In the genomic region with DNA sequence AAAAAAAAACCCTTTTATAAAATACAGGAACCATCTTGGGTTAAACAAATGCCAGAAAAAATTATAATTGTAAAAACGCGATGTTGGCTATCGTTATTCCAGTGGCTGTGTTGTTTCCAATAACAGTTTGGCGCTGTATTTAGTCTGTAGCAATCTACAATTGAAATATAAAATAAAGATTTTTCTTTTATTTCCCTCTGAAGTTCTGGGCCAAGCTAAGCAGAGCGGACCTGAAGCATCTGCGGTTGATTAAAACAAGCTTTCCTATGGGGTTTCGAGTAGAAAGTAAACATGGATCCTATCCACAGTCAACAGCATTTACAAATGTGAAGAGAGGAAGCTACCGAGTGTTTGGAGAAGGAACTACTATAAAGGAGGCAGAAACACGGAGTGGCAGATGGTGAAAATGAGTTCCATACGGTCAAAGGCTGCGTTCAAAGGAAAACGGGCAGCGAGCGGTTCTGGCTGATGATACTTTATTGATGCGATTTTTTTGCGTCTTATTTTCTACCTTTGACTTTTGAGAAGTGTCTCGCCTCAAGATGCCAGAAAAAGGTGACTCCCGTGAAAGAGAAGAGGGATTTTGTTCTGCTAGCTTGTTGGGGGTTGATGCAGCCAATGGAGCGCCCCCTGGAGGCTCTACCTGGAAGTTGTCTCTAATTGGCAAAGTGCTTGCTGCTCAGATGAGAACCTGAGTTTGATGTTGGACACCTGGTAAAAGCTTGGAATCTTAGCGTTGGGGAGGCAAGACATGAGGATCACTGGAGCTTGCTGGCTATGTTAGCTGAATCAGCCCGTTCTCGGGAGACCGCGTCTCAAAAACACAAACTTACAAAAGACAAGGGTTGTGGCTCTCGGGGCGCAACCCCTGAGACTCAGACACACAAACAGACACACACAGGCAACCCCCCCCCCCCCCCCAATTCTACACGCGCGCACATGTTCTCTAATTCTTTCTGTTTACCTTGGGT, we compare ENCODE assay signal across 9 mouse cellular contexts.
DNase-seq lines count a peak whose midpoint lies in the region; ATAC-seq and TF ChIP-seq lines count a peak whose summit lies in the region.
"Had no signal": no experiment of that assay in that cellular context is flagged by ENCODE, and none has a peak within 500 bp of the region (broad histone marks: within the 10 kb centered on the region; RNA-seq: fewer than 3 reads in every experiment).

No protein-coding gene starts in this region.

- intact Hi-C loops in heart, postnatal 25 days (cut with DNase I) = no loop called here
- intact Hi-C loops in gastrocnemius, postnatal 36 days (cut with DNase I) = no loop called here
- intact Hi-C loops in left cerebral cortex, postnatal 36 days (cut with DNase I) = no loop called here

- no peak overlapping the region for H3K9ac ChIP-seq in heart, embryonic 14.5 days (ENCODE audit: low read length)

- 59% methylated on average over 29 of the region's 29 CpGs for WGBS in heart, embryonic 14.5 days

- ATAC-seq in heart, embryonic 14.5 days (ENCODE audit: insufficient number of reproducible peaks, insufficient read depth, low FRiP score, low read depth) = no peak

- no peak overlapping the region for H3K4me3 ChIP-seq in heart, embryonic 14.5 days (ENCODE audit: control insufficient read depth in 1 of 2, insufficient read depth in 1 of 2, low read depth in 1 of 2, low read length in 2 of 2)
- no peak overlapping the region for H3K4me3 ChIP-seq in E14TG2a.4 (replicated peaks; ENCODE audit: low read length)
- H3K4me3 ChIP-seq: megakaryocyte, embryonic 14.5 days had no signal

- no peaks in the 10 kb centered on the region for H3K4me1 ChIP-seq in heart, embryonic 14.5 days (ENCODE audit: control insufficient read depth in 2 of 2, insufficient read depth in 2 of 2, low read length in 2 of 2)
- peaks cover 26% of the 10 kb centered on the region for H3K4me1 ChIP-seq in E14TG2a.4 (replicated peaks; ENCODE audit: low read depth, low read length)
- H3K4me1 ChIP-seq: megakaryocyte, embryonic 14.5 days had no signal

- peak; percentile 97 for TF ChIP-seq CTCF in E14TG2a.4 (conservative IDR thresholded peaks at IDR 0.05; ENCODE audit: low read length)

- no peaks in the 10 kb centered on the region for H3K36me3 ChIP-seq in heart, embryonic 14.5 days (ENCODE audit: control insufficient read depth, insufficient read depth, low read length)
- H3K36me3 ChIP-seq in E14TG2a.4 (ENCODE audit: insufficient read depth, low read length) = peaks cover 13% of the 10 kb centered on the region

- no peak for DNase-seq in heart, postnatal 25 days (ENCODE audit: low spot score)
- peak; percentile 20 for DNase-seq in cerebellum, adult 9-10 months
- peak; percentile 20 to 26 for DNase-seq in gastrocnemius, postnatal 36 days
- peak; percentile 19 to 24 for DNase-seq in left cerebral cortex, postnatal 36 days (ENCODE audit: low spot score in 2 of 2)
- DNase-seq in right cerebral cortex, postnatal 25 days = peak; percentile 20
- DNase-seq in spleen, adult 12 weeks (ENCODE audit: low spot score) = no peak

- no peaks in the 10 kb centered on the region for H3K27me3 ChIP-seq in heart, embryonic 14.5 days (ENCODE audit: control insufficient read depth, insufficient read depth, low read length)
- no peaks in the 10 kb centered on the region for H3K27me3 ChIP-seq in E14TG2a.4 (ENCODE audit: insufficient read depth, low read length)
- H3K27me3 ChIP-seq: megakaryocyte, embryonic 14.5 days had no signal

- no peaks in the 10 kb centered on the region for H3K9me3 ChIP-seq in heart, embryonic 14.5 days (ENCODE audit: control insufficient read depth, low read length)
- H3K9me3 ChIP-seq in E14TG2a.4 (ENCODE audit: low read length) = 0 out of 2 replicates have a peak, but pooled peaks cover under 1% of the 10 kb centered on the region

- no peak overlapping the region for H3K27ac ChIP-seq in heart, embryonic 14.5 days (replicated peaks in 1 of 2; ENCODE audit: control insufficient read depth in 1 of 2, insufficient read depth in 1 of 2, low read depth in 2 of 2, low read length in 2 of 2)

- peak overlapping the region; percentile 23; the same call in 1 of the 2 replicates for H3K4me2 ChIP-seq in heart, embryonic 14.5 days (ENCODE audit: low read length)

Comparison
In these comparisons a context has a peak if more than half of its experiments do, and no peak if none do; other contexts are left out.
1. DNase-seq: peak in cerebellum, adult 9-10 months (single experiment), gastrocnemius, postnatal 36 days (2 of 2), left cerebral cortex, postnatal 36 days (2 of 2) and right cerebral cortex, postnatal 25 days (single experiment); none in heart, postnatal 25 days (single experiment) and spleen, adult 12 weeks (single experiment).